In the genomic region with DNA sequence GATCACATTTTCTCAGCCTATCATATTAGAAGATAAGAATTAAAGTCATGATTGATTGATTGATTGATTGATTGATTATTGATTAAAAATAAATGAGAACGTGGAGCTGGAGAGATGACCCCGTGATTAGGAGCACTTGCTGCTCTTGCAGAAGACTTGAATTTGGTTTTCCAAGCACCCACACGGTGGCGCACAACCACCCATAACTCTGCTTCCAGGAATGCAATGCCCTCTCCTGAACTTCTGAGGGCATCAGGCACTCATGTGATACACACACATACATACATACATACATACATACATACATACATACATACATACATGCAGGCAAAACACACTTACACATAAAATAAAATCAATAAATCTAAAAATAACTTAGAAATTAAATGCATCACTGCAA, we compare ENCODE assay signal across 10 mouse cellular contexts. TPM values are rescaled to one million over a fixed set of nuclear protein-coding genes. Genes with fewer than 3 reads are reported as not detected.
A peak's percentile ranks its signal among the peaks of the same experiment; 100 is the strongest.
DNase-seq lines count a peak whose midpoint lies in the region; ATAC-seq and TF ChIP-seq lines count a peak whose summit lies in the region.
"Had no signal": no experiment of that assay in that cellular context is flagged by ENCODE, and none has a peak within 500 bp of the region (broad histone marks: within the 10 kb centered on the region; RNA-seq: fewer than 3 reads in every experiment).

No protein-coding gene starts in this region.

- H3K9ac ChIP-seq in hindbrain, embryonic 14.5 days = no peak overlapping the region
- H3K9ac ChIP-seq: hindbrain, embryonic 13.5 days; liver, embryonic 13.5 days had no signal

- no peak overlapping the region for H3K4me2 ChIP-seq in hindbrain, embryonic 14.5 days (replicated peaks)
- H3K4me2 ChIP-seq: hindbrain, embryonic 13.5 days; liver, embryonic 13.5 days had no signal

- no peaks in the 10 kb centered on the region for H3K4me1 ChIP-seq in hindbrain, embryonic 14.5 days (replicated peaks; ENCODE audit: control insufficient read depth, insufficient read depth, low read length)
- H3K4me1 ChIP-seq: hindbrain, embryonic 13.5 days; liver, embryonic 13.5 days had no signal

- peak; percentile 14 for TF ChIP-seq CTCF in left cerebral cortex, adult 2 months (IDR thresholded peaks at IDR 0.05)
- peak; percentile 40; the same call in 1 of the 2 replicates for TF ChIP-seq CTCF in brain, embryonic 14.5 days (IDR thresholded peaks at IDR 0.05; ENCODE audit: borderline replicate concordance, extremely low read depth, insufficient read depth, insufficient read length)

- ATAC-seq in hindbrain, embryonic 14.5 days (ENCODE audit: low FRiP score) = no peak

- 62% methylated on average over 4 of the region's 4 CpGs for WGBS in hindbrain, embryonic 14.5 days

- H3K9me3 ChIP-seq in hindbrain, embryonic 14.5 days (ENCODE audit: control insufficient read depth, low read length) = no peaks in the 10 kb centered on the region
- H3K9me3 ChIP-seq: hindbrain, embryonic 13.5 days; liver, embryonic 13.5 days had no signal

- H3K27me3 ChIP-seq in hindbrain, embryonic 14.5 days (ENCODE audit: control insufficient read depth, insufficient read depth, low read length) = no peaks in the 10 kb centered on the region
- H3K27me3 ChIP-seq: hindbrain, embryonic 13.5 days; liver, embryonic 13.5 days had no signal

- TF ChIP-seq POLR2A in brain, embryonic 14.5 days (IDR thresholded peaks at IDR 0.05; ENCODE audit: borderline replicate concordance, extremely low read depth, insufficient read depth, insufficient read length, poor library complexity, severe bottlenecking) = no peak

- peak; percentile 7 for DNase-seq in adrenal gland, adult 2 months
- DNase-seq in adrenal gland, postnatal 4 days (ENCODE audit: low spot score in 2 of 2) = no peak
- DNase-seq in left cerebral cortex, adult 2 months (ENCODE audit: extremely low spot score in 1 of 2, low spot score in 2 of 2) = no peak
- DNase-seq in left cerebral cortex, adult 9 months (ENCODE audit: low spot score in 2 of 2) = no peak
- DNase-seq in brain, embryonic 14.5 days (ENCODE audit: low read depth) = no peak
- DNase-seq in lung, postnatal 10 days = peak; percentile 16
- no peak for DNase-seq in hindbrain, embryonic 14.5 days (ENCODE audit: low spot score)
- DNase-seq in gastrocnemius, postnatal 10 days = no peak
- DNase-seq: liver, embryonic 13.5 days had no signal

- intact Hi-C loops in left cerebral cortex, adult 2 months (cut with DNase I) = no loop called here

- H3K4me3 ChIP-seq in left cerebral cortex, adult 2 months = no peak overlapping the region
- no peak overlapping the region for H3K4me3 ChIP-seq in hindbrain, embryonic 14.5 days (replicated peaks; ENCODE audit: low read length)
- H3K4me3 ChIP-seq: hindbrain, embryonic 13.5 days; liver, embryonic 13.5 days had no signal

- H3K27ac ChIP-seq in left cerebral cortex, adult 2 months = no peak overlapping the region
- H3K27ac ChIP-seq in hindbrain, embryonic 14.5 days = no peak overlapping the region
- H3K27ac ChIP-seq: hindbrain, embryonic 13.5 days; liver, embryonic 13.5 days had no signal

- H3K36me3 ChIP-seq in hindbrain, embryonic 14.5 days (replicated peaks; ENCODE audit: control insufficient read depth, insufficient read depth) = no peaks in the 10 kb centered on the region
- H3K36me3 ChIP-seq: hindbrain, embryonic 13.5 days; liver, embryonic 13.5 days had no signal

RNA-seq across cellular contexts. Expression of gene Ap1s3, which starts 45.6 kb away (rescaled TPM):
- under 1 TPM; 0.46 to 0.59 TPM for total RNA-seq in adrenal gland, adult 2 months (2021)
- polyA plus RNA-seq in adrenal gland, adult 2 months (2012; rRNA removed) = 1.5 and 3.8 TPM in 2 replicates
- total RNA-seq in adrenal gland, postnatal 4 days (2021) = 1 to 10 TPM; 1.4 to 2.4 TPM
- total RNA-seq in left cerebral cortex, adult 2 months (2021) = 1 to 10 TPM; 4.8 to 5.9 TPM
- polyA plus RNA-seq in brain, embryonic 14.5 days (2012; rRNA removed) = 1.4 and 1.8 TPM in 2 replicates
- 0.20 and 0.35 TPM in 2 replicates for polyA plus RNA-seq in hindbrain, embryonic 14.5 days (2014; fragmentation: Nextera tagmentation; extraction: Ambion mirVana)
- under 1 TPM in 1 of 2 experiments, not detected in 1; 0.14 TPM for total RNA-seq in gastrocnemius, postnatal 10 days (2021)
- polyA plus RNA-seq: hindbrain, embryonic 13.5 days had no signal

Comparison
In these comparisons a context has a peak if more than half of its experiments do, and no peak if none do; other contexts are left out.
1. DNase-seq: peak in adrenal gland, adult 2 months (single experiment) and lung, postnatal 10 days (single experiment); none in adrenal gland, postnatal 4 days (0 of 2), left cerebral cortex, adult 2 months (0 of 2), left cerebral cortex, adult 9 months (0 of 2), brain, embryonic 14.5 days (single experiment), hindbrain, embryonic 14.5 days (single experiment) and gastrocnemius, postnatal 10 days (single experiment).